ENCODE assay signal across 20 mouse cellular contexts in genomic region chr6:67223499-67223898, GRCm38 (mm10). TPM values are rescaled to one million over a fixed set of nuclear protein-coding genes. Genes with fewer than 3 reads are reported as not detected.
DNase-seq lines count a peak whose midpoint lies in the region; ATAC-seq lines count a peak whose summit lies in the region.
"Had no signal": no experiment of that assay in that cellular context is flagged by ENCODE, and none has a peak within 500 bp of the region (broad histone marks: within the 10 kb centered on the region; RNA-seq: fewer than 3 reads in every experiment).

No protein-coding gene starts in this region.

- H3K4me2 ChIP-seq in embryonic facial prominence, embryonic 13.5 days = no peak overlapping the region
- no peak overlapping the region for H3K4me2 ChIP-seq in neural tube, embryonic 14.5 days (ENCODE audit: low read depth, low read length)
- no peak overlapping the region for H3K4me2 ChIP-seq in forebrain, embryonic 15.5 days (replicated peaks)
- H3K4me2 ChIP-seq: embryonic facial prominence, embryonic 12.5 days; forebrain, embryonic 13.5 days; hindbrain, embryonic 12.5 days; liver, embryonic 11.5 days; lung, embryonic 15.5 days; midbrain, embryonic 15.5 days had no signal

- H3K27ac ChIP-seq in embryonic facial prominence, embryonic 13.5 days = no peak overlapping the region
- H3K27ac ChIP-seq in embryonic facial prominence, embryonic 10.5 days (replicated peaks) = no peak overlapping the region
- H3K27ac ChIP-seq in neural tube, embryonic 14.5 days (ENCODE audit: low read depth, low read length) = no peak overlapping the region
- no peak overlapping the region for H3K27ac ChIP-seq in forebrain, embryonic 15.5 days (replicated peaks)
- H3K27ac ChIP-seq: embryonic facial prominence, embryonic 12.5 days; forebrain, embryonic 13.5 days; hindbrain, embryonic 12.5 days; kidney, postnatal 0 days; lung, embryonic 15.5 days; midbrain, embryonic 15.5 days had no signal

- no peak overlapping the region for H3K9ac ChIP-seq in embryonic facial prominence, embryonic 13.5 days
- H3K9ac ChIP-seq in neural tube, embryonic 14.5 days (replicated peaks; ENCODE audit: low read depth, low read length) = no peak overlapping the region
- H3K9ac ChIP-seq in forebrain, embryonic 15.5 days (replicated peaks) = no peak overlapping the region
- H3K9ac ChIP-seq: embryonic facial prominence, embryonic 12.5 days; forebrain, embryonic 13.5 days; hindbrain, embryonic 12.5 days; lung, embryonic 15.5 days; midbrain, embryonic 15.5 days had no signal

- no peak for DNase-seq in embryonic facial prominence, embryonic 10.5 days (ENCODE audit: low spot score)
- DNase-seq in neural tube, embryonic 10.5 days (ENCODE audit: extremely low spot score, low spot score) = no peak
- DNase-seq in heart, postnatal 10 days = peak; percentile 19 to 35
- DNase-seq in ovary, postnatal 10 days (ENCODE audit: low spot score) = no peak
- DNase-seq: adrenal gland, postnatal 36 days; cerebellum, postnatal 36 days; gastrocnemius, postnatal 14 days; layer of hippocampus, adult 9-11 months had no signal

- H3K9me3 ChIP-seq in embryonic facial prominence, embryonic 13.5 days = no peaks in the 10 kb centered on the region
- H3K9me3 ChIP-seq in embryonic facial prominence, embryonic 10.5 days = no peaks in the 10 kb centered on the region
- H3K9me3 ChIP-seq in neural tube, embryonic 14.5 days (ENCODE audit: control insufficient read depth, low read length) = no peaks in the 10 kb centered on the region
- no peaks in the 10 kb centered on the region for H3K9me3 ChIP-seq in forebrain, embryonic 15.5 days
- H3K9me3 ChIP-seq: embryonic facial prominence, embryonic 12.5 days; forebrain, embryonic 13.5 days; hindbrain, embryonic 12.5 days; lung, embryonic 15.5 days; midbrain, embryonic 15.5 days had no signal

- no peak overlapping the region for H3K4me3 ChIP-seq in embryonic facial prominence, embryonic 13.5 days
- H3K4me3 ChIP-seq in embryonic facial prominence, embryonic 10.5 days = no peak overlapping the region
- H3K4me3 ChIP-seq in neural tube, embryonic 14.5 days (ENCODE audit: low read depth, low read length) = no peak overlapping the region
- no peak overlapping the region for H3K4me3 ChIP-seq in forebrain, embryonic 15.5 days
- H3K4me3 ChIP-seq: embryonic facial prominence, embryonic 12.5 days; forebrain, embryonic 13.5 days; hindbrain, embryonic 12.5 days; lung, embryonic 15.5 days; midbrain, embryonic 15.5 days had no signal

- H3K27me3 ChIP-seq in embryonic facial prominence, embryonic 13.5 days = no peaks in the 10 kb centered on the region
- no peaks in the 10 kb centered on the region; the same call in 1 of the 2 replicates for H3K27me3 ChIP-seq in embryonic facial prominence, embryonic 10.5 days (replicated peaks; ENCODE audit: low read depth, poor library complexity, severe bottlenecking)
- H3K27me3 ChIP-seq in neural tube, embryonic 14.5 days (ENCODE audit: control insufficient read depth, insufficient read depth, low read length) = no peaks in the 10 kb centered on the region
- H3K27me3 ChIP-seq in forebrain, embryonic 15.5 days = no peaks in the 10 kb centered on the region
- H3K27me3 ChIP-seq: CH12.LX; embryonic facial prominence, embryonic 12.5 days; forebrain, embryonic 13.5 days; hindbrain, embryonic 12.5 days; lung, embryonic 15.5 days; midbrain, embryonic 15.5 days had no signal

- peaks cover 3% of the 10 kb centered on the region for H3K4me1 ChIP-seq in embryonic facial prominence, embryonic 13.5 days
- peaks cover 4% of the 10 kb centered on the region for H3K4me1 ChIP-seq in embryonic facial prominence, embryonic 10.5 days
- no peaks in the 10 kb centered on the region for H3K4me1 ChIP-seq in neural tube, embryonic 14.5 days (ENCODE audit: control insufficient read depth, insufficient read depth, low read length)
- peaks cover 4% of the 10 kb centered on the region for H3K4me1 ChIP-seq in forebrain, embryonic 15.5 days
- H3K4me1 ChIP-seq: lung, embryonic 15.5 days had no signal

- intact Hi-C loops in heart, postnatal 10 days (cut with DNase I) = no loop called here

- WGBS in embryonic facial prominence, embryonic 13.5 days = 73% methylated on average over 1 of the region's 1 CpGs
- WGBS in embryonic facial prominence, embryonic 10.5 days = 86% methylated on average over 1 of the region's 1 CpGs
- WGBS in neural tube, embryonic 14.5 days = 53% methylated on average over 1 of the region's 1 CpGs
- 78% methylated on average over 1 of the region's 1 CpGs for WGBS in forebrain, embryonic 15.5 days

- no peaks in the 10 kb centered on the region for H3K36me3 ChIP-seq in embryonic facial prominence, embryonic 13.5 days
- H3K36me3 ChIP-seq in embryonic facial prominence, embryonic 10.5 days (replicated peaks) = no peaks in the 10 kb centered on the region
- no peaks in the 10 kb centered on the region for H3K36me3 ChIP-seq in neural tube, embryonic 14.5 days (ENCODE audit: control insufficient read depth, insufficient read depth, low read length)
- H3K36me3 ChIP-seq in forebrain, embryonic 15.5 days = no peaks in the 10 kb centered on the region
- H3K36me3 ChIP-seq: embryonic facial prominence, embryonic 12.5 days; hindbrain, embryonic 12.5 days; lung, embryonic 15.5 days; midbrain, embryonic 15.5 days had no signal

- 0 out of 2 replicates have a peak, but pooled peaks have one; percentile 56 for ATAC-seq in embryonic facial prominence, embryonic 13.5 days (ENCODE audit: insufficient number of reproducible peaks, insufficient read depth, low FRiP score, low TSS enrichment, low read depth)
- peak; percentile 58; the same call in 1 of the 2 replicates for ATAC-seq in neural tube, embryonic 14.5 days (ENCODE audit: low read depth)
- no peak for ATAC-seq in erythroid progenitor cell, adult 5-6 weeks (replicated peaks; ENCODE audit: low FRiP score, poor library complexity, severe bottlenecking)
- no peak for ATAC-seq in forebrain, embryonic 15.5 days (replicated peaks)
- ATAC-seq: forebrain, embryonic 13.5 days; midbrain, embryonic 15.5 days had no signal

RNA-seq across cellular contexts. Expression of gene Serbp1, which starts 14.5 kb away (rescaled TPM):
- polyA plus RNA-seq in embryonic facial prominence, embryonic 13.5 days (2015; fragmentation: Nextera tagmentation; extraction: Ambion mirVana) = 432 TPM in 2 replicates
- polyA plus RNA-seq in embryonic facial prominence, embryonic 10.5 days (2016; fragmentation: Nextera tagmentation; extraction: Ambion mirVana) = 503 and 518 TPM in 2 replicates
- polyA plus RNA-seq in neural tube, embryonic 14.5 days (2014; fragmentation: Nextera tagmentation; extraction: Ambion mirVana) = 305 and 382 TPM in 2 replicates
- total RNA-seq in heart, postnatal 10 days (2021) = 100 to 1,000 TPM; 247 to 271 TPM
- total RNA-seq in erythroid progenitor cell, adult 5-6 weeks (2015; ENCODE audit: low replicate concordance) = 456 and 459 TPM in 2 replicates
- 627 and 659 TPM in 2 replicates for total RNA-seq in erythroid progenitor cell, adult 5-6 weeks (2017; ENCODE audit: low replicate concordance)
- 316 and 328 TPM in 2 replicates for polyA plus RNA-seq in forebrain, embryonic 15.5 days (2015; fragmentation: Nextera tagmentation; extraction: Ambion mirVana)

Comparison
In these comparisons a context has a peak if more than half of its experiments do, and no peak if none do; other contexts are left out.
1. ATAC-seq: peak in embryonic facial prominence, embryonic 13.5 days (single experiment) and neural tube, embryonic 14.5 days (single experiment); none in erythroid progenitor cell, adult 5-6 weeks (single experiment) and forebrain, embryonic 15.5 days (single experiment).
2. DNase-seq: peak in heart, postnatal 10 days (2 of 2); none in embryonic facial prominence, embryonic 10.5 days (single experiment), neural tube, embryonic 10.5 days (single experiment) and ovary, postnatal 10 days (single experiment).